Comparison of ENCODE assay signal across 13 mouse cellular contexts in the genomic region with DNA sequence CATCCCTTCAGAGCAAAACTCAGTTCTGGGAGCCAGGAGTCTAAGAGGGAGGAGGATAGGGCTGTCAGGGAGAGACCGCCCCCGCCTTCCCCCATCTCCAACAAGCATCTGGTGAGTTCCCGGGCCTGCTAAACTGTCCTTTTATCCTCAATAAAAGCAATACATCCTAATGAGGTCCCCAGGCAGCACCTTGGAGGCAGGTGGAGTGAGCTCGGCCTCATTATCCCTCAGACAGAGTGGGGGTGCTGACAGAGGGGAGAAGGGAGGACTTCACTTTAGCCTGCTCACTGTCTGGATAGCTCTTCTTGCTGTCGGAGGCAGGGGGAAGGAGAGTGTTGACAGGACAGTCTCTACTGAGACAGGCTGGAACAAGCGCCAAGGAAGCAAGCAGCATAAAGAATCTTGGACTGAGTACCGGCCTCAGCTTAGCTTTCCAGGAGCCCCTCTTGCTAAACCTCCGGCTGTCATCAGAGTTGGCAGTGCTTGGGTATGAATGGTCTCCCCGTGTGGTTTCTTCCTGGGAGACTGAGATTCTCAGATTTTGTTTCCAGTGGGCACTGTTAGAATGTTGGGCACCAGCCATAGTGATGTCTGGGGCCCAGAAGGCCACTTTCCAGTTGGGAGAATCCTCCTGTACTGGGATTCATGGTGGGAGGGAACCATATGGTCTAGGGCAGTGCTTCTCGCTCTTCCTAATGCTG.
A peak's percentile ranks its signal among the peaks of the same experiment; 100 is the strongest.
DNase-seq lines count a peak whose midpoint lies in the region; ATAC-seq and TF ChIP-seq lines count a peak whose summit lies in the region.
"Had no signal": no experiment of that assay in that cellular context is flagged by ENCODE, and none has a peak within 500 bp of the region (broad histone marks: within the 10 kb centered on the region; RNA-seq: fewer than 3 reads in every experiment).

No protein-coding gene starts in this region.

- peak; percentile 61; the same call in 1 of the 2 replicates for ATAC-seq in hindbrain, embryonic 15.5 days (ENCODE audit: low FRiP score, low read depth)
- no peak; the same call in 1 of the 2 replicates for ATAC-seq in hindbrain, embryonic 14.5 days (ENCODE audit: low FRiP score)
- ATAC-seq in liver, postnatal 0 days = no peak

- no peaks in the 10 kb centered on the region for H3K36me3 ChIP-seq in hindbrain, embryonic 15.5 days
- H3K36me3 ChIP-seq in hindbrain, embryonic 14.5 days (replicated peaks; ENCODE audit: control insufficient read depth, insufficient read depth) = no peaks in the 10 kb centered on the region
- H3K36me3 ChIP-seq in liver, postnatal 0 days (replicated peaks; ENCODE audit: insufficient read depth, low read length) = no peaks in the 10 kb centered on the region
- H3K36me3 ChIP-seq: heart, embryonic 15.5 days; neural tube, embryonic 12.5 days had no signal

- WGBS in hindbrain, embryonic 15.5 days = 54% methylated on average over 10 of the region's 10 CpGs
- 54% methylated on average over 10 of the region's 10 CpGs for whole genome bisulfite sequencing in hindbrain, embryonic 14.5 days
- WGBS in liver, postnatal 0 days (ENCODE audit: insufficient replicate concordance) = 65% methylated on average over 10 of the region's 10 CpGs

- TF ChIP-seq CTCF in liver, postnatal 0 days (IDR thresholded peaks at IDR 0.05; ENCODE audit: low read depth) = no peak

- no peak overlapping the region for H3K9ac ChIP-seq in hindbrain, embryonic 15.5 days
- H3K9ac ChIP-seq in hindbrain, embryonic 14.5 days = no peak overlapping the region
- no peak overlapping the region for H3K9ac ChIP-seq in liver, postnatal 0 days (replicated peaks)
- H3K9ac ChIP-seq: heart, embryonic 15.5 days; neural tube, embryonic 12.5 days had no signal

- no peaks in the 10 kb centered on the region for H3K9me3 ChIP-seq in hindbrain, embryonic 15.5 days
- no peaks in the 10 kb centered on the region for H3K9me3 ChIP-seq in hindbrain, embryonic 14.5 days (ENCODE audit: control insufficient read depth, low read length)
- H3K9me3 ChIP-seq in liver, postnatal 0 days (ENCODE audit: low read length) = no peaks in the 10 kb centered on the region
- H3K9me3 ChIP-seq: heart, embryonic 15.5 days; neural tube, embryonic 12.5 days had no signal

- H3K4me3 ChIP-seq in hindbrain, embryonic 15.5 days = no peak overlapping the region
- H3K4me3 ChIP-seq in hindbrain, embryonic 14.5 days (replicated peaks; ENCODE audit: low read length) = no peak overlapping the region
- H3K4me3 ChIP-seq in liver, postnatal 0 days (ENCODE audit: low read depth, low read length) = no peak overlapping the region
- H3K4me3 ChIP-seq: gastrocnemius, adult 2 months; heart, embryonic 15.5 days; neural tube, embryonic 12.5 days had no signal

- 0 out of 2 replicates have a peak overlapping the region, but pooled peaks have one; percentile 5 for H3K27ac ChIP-seq in hindbrain, embryonic 15.5 days (replicated peaks)
- H3K27ac ChIP-seq in hindbrain, embryonic 14.5 days = no peak overlapping the region
- H3K27ac ChIP-seq in liver, postnatal 0 days (ENCODE audit: low read depth) = no peak overlapping the region
- H3K27ac ChIP-seq: gastrocnemius, adult 2 months; heart, embryonic 15.5 days; kidney, postnatal 0 days; neural tube, embryonic 12.5 days had no signal

- H3K27me3 ChIP-seq in hindbrain, embryonic 15.5 days = no peaks in the 10 kb centered on the region
- no peaks in the 10 kb centered on the region for H3K27me3 ChIP-seq in hindbrain, embryonic 14.5 days (ENCODE audit: control insufficient read depth, insufficient read depth, low read length)
- H3K27me3 ChIP-seq in liver, postnatal 0 days (ENCODE audit: insufficient read depth, low read length) = no peaks in the 10 kb centered on the region
- H3K27me3 ChIP-seq: neural tube, embryonic 12.5 days had no signal

- no peak for TF ChIP-seq EP300 in liver, postnatal 0 days (IDR thresholded peaks at IDR 0.05; ENCODE audit: low read depth)

- no peak for DNase-seq in hindbrain, embryonic 14.5 days (ENCODE audit: low spot score)
- DNase-seq in brain, adult 2 months (ENCODE audit: low read depth, low spot score) = peak; percentile 78
- DNase-seq in cerebellum, adult 11-12 months = peak; percentile 59
- peak; percentile 29 to 65 for DNase-seq in layer of hippocampus, adult 8-10 months (ENCODE audit: low spot score in 2 of 2)
- no peak for DNase-seq in frontal cortex, postnatal 36 days (ENCODE audit: low spot score in 2 of 2)
- no peak for DNase-seq in liver, postnatal 0 days
- DNase-seq in kidney, adult 11 months = no peak
- DNase-seq: gastrocnemius, adult 2 months; thymus, adult 18-20 months had no signal

- peaks cover 12% of the 10 kb centered on the region; the same call in 1 of the 2 replicates for H3K4me1 ChIP-seq in hindbrain, embryonic 15.5 days (replicated peaks)
- H3K4me1 ChIP-seq in hindbrain, embryonic 14.5 days (replicated peaks; ENCODE audit: control insufficient read depth, insufficient read depth, low read length) = no peaks in the 10 kb centered on the region
- no peaks in the 10 kb centered on the region for H3K4me1 ChIP-seq in liver, postnatal 0 days (ENCODE audit: insufficient read depth)
- H3K4me1 ChIP-seq: neural tube, embryonic 12.5 days had no signal

- H3K4me2 ChIP-seq in hindbrain, embryonic 15.5 days = no peak overlapping the region
- no peak overlapping the region for H3K4me2 ChIP-seq in hindbrain, embryonic 14.5 days (replicated peaks)
- H3K4me2 ChIP-seq in liver, postnatal 0 days (ENCODE audit: low read depth, low read length) = no peak overlapping the region
- H3K4me2 ChIP-seq: heart, embryonic 15.5 days; neural tube, embryonic 12.5 days had no signal

Comparison
In these comparisons a context has a peak if more than half of its experiments do, and no peak if none do; other contexts are left out.
1. DNase-seq: peak in brain, adult 2 months (single experiment), cerebellum, adult 11-12 months (single experiment) and layer of hippocampus, adult 8-10 months (2 of 2); none in hindbrain, embryonic 14.5 days (single experiment), frontal cortex, postnatal 36 days (0 of 2), liver, postnatal 0 days (single experiment) and kidney, adult 11 months (single experiment).